Mouse (Mus musculus) CD4-positive, CD25-positive, alpha-beta regulatory T cell, adult 2 months (primary cell): ENCODE results near the gene Trdmt1.
A peak's percentile ranks its signal among the peaks of the same experiment; 100 is the strongest.

Experiments used
- DNase-seq: peaks from one replicate; pipeline ENCODE4 v3.0.0-alpha.2; 2012; ENCODE audit warnings: low read depth, low spot score

The Trdmt1 gene

DNA sequence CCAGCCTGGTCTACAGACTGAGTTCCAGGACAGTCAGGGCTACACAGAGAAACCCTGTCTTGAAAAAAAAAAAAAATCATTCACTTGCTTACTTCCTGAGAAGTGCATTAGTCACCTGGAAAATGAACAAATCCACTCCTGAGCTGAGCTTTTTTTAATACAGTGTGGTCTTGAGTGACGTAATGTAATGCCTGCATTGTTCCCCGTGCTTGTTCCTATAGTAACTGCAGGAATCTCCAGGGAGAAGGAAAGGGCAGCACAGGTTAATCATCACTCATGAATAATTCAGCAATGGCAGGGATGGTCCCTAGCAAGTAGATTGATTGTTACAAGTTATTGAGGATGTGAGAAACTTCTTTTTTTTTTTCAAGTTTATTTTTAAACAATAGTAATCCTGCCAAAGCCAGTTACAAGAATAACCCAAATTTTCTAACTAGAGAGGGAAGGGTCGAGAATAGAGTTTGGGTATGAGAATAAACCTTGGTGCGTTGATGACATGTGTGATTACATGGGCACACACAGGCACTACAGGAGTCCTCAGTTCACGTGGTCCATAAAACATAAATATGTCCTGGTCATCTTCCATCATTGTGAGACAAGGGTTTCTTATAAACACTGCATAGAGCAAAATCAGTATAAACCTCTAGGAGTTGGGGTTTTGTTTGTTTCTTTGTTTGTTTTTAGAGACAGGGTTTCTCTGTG is 44.0 kb downstream of the Trdmt1 start:
- DNase-seq, result no peak

DNA sequence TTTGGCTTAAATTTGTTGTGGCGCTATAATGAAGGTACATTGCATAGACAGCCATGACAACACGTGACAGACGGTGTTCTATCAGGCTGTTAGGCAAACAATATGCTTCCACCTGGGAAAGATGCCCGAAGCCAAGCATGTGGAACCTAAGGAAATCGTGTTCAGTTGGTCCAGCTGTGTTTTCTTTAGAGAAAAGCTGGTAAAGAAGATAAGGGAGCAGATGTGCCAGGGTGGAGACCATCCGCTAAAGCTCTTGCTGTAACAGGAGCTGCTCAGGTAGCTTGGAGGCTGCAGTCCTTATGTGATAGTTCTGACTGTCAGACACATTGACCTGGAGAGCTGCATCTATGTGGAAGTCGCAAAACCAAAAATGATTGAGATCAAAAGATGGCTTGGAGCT is 45.3 kb downstream of the Trdmt1 start:
- no peak for DNase-seq

DNA sequence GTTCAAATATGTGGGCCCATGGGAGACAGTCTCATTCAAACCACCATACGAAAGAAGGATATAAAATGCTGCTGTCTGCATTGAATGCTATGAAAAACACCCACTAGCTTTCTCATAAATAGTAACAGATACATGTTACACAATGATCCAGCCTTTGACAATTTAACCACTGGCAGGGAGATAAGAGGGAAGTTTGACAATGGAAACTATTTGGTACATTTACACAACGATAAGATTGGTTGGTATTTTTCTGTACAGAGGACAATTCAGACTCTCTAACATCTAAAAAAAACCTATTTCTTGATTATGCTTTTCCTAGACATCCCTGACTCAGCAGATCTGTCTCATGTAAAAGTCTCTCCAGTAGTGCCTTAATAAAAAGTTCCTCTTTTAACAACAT is 48.4 kb downstream of the Trdmt1 start:
- no peak for DNase-seq

DNA sequence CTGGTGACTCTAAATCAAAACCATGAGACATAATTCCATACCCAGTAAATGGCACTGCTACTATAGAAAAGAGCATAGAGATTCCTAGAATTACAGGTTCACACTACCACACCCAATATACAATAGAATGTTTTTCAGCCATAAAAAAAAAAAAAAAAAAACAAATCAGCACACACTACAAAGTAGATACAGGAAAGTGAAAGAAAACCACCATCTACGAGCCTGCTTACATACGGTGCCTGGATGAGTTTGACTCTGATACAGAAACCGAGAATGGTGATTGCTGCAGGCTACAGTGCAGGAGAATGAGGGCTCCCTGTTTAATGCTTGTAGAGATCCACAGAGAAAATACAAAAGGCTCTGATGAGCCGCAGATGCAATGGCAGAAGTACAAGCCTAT is 51.5 kb downstream of the Trdmt1 start:
- peak; percentile 53 for DNase-seq

- no peak for DNase-seq
These were observed 52.7 kb downstream of the Trdmt1 start, which contains the start of gene Cubn for GRCm38 (mm10) chr2:13491734-13492133. Cubn (minus strand) TSS chr2:13491813.

- no peak for DNase-seq
These were observed 54.0 kb downstream of the Trdmt1 start for GRCm38 (mm10) chr2:13490480-13490879.

DNA sequence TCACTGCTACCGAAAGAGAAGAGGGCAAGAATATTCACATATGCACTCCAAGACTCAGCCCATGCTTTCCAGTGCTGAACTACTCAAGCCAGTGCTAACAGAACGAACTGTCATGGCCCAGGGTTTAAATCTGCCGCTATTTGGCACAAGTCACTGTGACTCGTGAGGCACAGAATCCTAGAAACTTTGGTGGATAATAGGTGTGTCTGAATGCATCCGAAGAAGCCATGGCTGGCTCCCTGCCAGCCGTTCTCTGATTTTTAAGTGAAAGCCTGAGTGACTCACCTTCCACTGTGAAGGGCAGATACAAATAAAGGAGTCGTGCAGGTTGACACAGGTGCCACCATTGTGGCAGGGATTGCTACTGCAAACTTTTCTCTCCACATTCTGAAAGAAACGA is 58.0 kb downstream of the Trdmt1 start:
- no peak for DNase-seq

DNA sequence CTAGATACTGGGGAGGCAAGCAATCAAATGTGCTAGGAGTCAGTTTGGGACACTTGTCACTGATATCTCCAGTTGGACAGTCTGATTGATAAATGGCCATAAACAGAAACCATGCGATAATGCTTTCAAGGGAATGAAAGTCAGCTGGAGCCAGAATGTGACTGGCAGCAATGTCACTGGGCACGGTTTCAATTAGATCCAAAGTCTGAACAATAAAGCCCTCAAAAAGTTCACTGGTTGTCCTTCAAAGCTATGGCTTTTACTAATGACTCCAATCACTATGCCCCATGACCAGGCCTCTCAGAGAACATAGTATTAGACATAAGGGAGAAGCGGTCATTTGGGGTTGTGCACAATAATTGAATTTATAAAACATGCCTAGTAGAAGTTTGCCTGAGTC is 59.9 kb downstream of the Trdmt1 start:
- DNase-seq, result no peak

GRCm38 (mm10) chr2:13480744-13481143 is 63.7 kb downstream of the Trdmt1 start:
- DNase-seq, result no peak

GRCm38 (mm10) chr2:13479165-13479564 is 65.3 kb downstream of the Trdmt1 start:
- no peak for DNase-seq

DNA sequence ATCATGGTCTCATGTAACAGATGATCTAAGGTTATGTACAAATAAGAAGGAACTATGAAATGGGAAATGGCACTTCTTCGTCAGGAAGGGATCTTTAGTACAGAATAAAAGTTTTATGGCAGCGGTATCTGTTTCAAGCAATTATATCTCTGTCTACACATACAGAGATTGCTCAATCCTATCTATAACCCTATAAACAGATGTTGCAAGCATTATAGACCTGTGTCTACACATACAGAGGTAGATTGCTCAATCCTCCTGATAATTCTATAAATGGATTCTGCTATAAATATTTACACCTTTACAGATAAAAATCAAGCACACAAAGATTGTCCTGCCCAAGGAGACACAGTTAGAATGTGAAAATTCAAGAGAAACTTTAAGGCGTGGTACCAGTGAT is 74.4 kb downstream of the Trdmt1 start:
- no peak for DNase-seq

DNA sequence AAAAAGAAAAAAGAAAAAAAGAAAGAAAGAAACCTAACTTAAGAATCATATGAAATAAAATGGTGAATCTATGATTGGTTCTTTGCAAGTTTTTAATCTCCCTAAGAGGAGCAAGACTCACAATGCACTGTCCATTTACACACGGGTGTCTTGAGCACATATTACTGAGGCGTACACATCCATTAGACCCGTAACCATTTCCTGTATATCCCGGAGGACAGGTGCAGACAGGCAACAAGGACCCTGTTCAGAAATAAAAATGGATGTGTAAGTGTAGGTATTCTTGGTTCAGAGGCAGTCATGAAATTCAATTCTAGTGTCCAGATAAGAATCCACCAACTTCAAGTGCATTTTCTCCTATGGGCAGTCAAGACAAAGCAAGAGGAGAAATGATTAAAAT is 74.8 kb downstream of the Trdmt1 start:
- DNase-seq, result no peak

- DNase-seq, result no peak
These were observed 77.8 kb downstream of the Trdmt1 start for GRCm38 (mm10) chr2:13466685-13467084.
